Mouse (Mus musculus) erythroblast, embryonic 14.5 days (primary cell): ENCODE measurements around the gene Dysf.

ENCODE experiments used
- GATA1 ChIP-seq: IDR thresholded peaks from 2 replicates; pipeline ENCODE4 v1.6.1; 2012; ENCODE audit warnings: low read length, inconsistent platforms, mixed read lengths
- TAL1 ChIP-seq: IDR thresholded peaks from 3 replicates; pipeline ENCODE4 v1.6.1; 2012; ENCODE audit warnings: low read length, inconsistent platforms, mixed read lengths

DNA sequence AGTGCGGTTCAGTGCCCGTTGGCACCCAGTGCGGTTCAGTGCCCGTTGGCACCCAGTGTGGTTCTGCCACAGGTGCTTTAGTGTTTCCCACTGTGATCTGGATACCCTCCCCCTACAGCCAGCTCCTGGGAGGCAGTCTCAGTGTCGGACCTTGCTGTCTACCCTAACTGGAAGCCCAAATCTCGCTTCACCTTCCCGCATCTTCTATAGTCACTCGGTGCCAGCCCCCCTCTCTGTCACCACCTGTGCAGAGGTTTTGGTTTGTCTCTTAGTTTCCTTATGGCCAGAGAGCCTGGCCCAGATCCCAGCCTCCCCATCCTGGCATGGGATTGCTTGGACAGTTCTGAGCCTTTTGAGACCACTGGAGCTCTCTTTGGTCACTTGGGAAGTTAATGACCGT, 127.3 kb downstream of the Dysf start:
- TF ChIP-seq GATA1 = no peak
- no peak for TF ChIP-seq TAL1
